Mouse (Mus musculus) myocyte (in vitro differentiated cells): Measurements from ENCODE around the gene Dhrs3. TPM values are rescaled to one million over a fixed set of nuclear protein-coding genes. Genes with fewer than 3 reads are reported as not detected.

Source experiments
- H3K27me3 ChIP-seq: one replicate; pipeline ENCODE4 v1.6.1; 2011; ENCODE audit not compliant: control insufficient read depth, insufficient read depth, insufficient read length
- H3K36me3 ChIP-seq: one replicate; pipeline ENCODE4 v1.6.1; 2011; ENCODE audit not compliant: control insufficient read depth, insufficient read depth
- H3K4me2 ChIP-seq: one replicate; pipeline ENCODE4 v1.6.1; 2011; ENCODE audit warnings: low read depth, control low read depth
- H3K4me3 ChIP-seq: one replicate; pipeline ENCODE4 v1.5.1; 2011; ENCODE audit warnings: mild to moderate bottlenecking, control low read depth, moderate library complexity
- H3K79me2 ChIP-seq: one replicate; pipeline ENCODE4 v1.6.1; 2011; ENCODE audit not compliant: control insufficient read depth, insufficient read depth
- H3ac ChIP-seq: one replicate; pipeline ENCODE4 v1.6.1; 2011; ENCODE audit not compliant: control insufficient read depth, insufficient read length
- CEBPB ChIP-seq: IDR thresholded peaks from 2 replicates; pipeline ENCODE4 v1.6.1; 2011; ENCODE audit warnings: mild to moderate bottlenecking, moderate library complexity; ENCODE audit not compliant: poor library complexity, insufficient read depth, severe bottlenecking
- E2F4 ChIP-seq: IDR thresholded peaks from one replicate; pipeline ENCODE4 v1.6.1; 2011; ENCODE audit warnings: mild to moderate bottlenecking, control low read depth, moderate library complexity; ENCODE audit not compliant: insufficient read depth
- MAX ChIP-seq: IDR thresholded peaks from one replicate; pipeline ENCODE4 v1.6.1; 2011; ENCODE audit warnings: low read depth, mild to moderate bottlenecking, control low read depth
- MYOD1 ChIP-seq, 3 experiments: IDR thresholded peaks; one replicate each; pipeline ENCODE4 v1.6.1; 2011; ENCODE audit warnings: control low read depth in 2 of 3, low read depth in 2 of 3, mild to moderate bottlenecking in 2 of 3, moderate library complexity in 1 of 3; ENCODE audit not compliant: insufficient read length in 2 of 3, control insufficient read depth in 1 of 3
- MYOG ChIP-seq, 3 experiments: IDR thresholded peaks; one replicate each; pipeline ENCODE4 v1.6.1; 2011; ENCODE audit warnings: control low read depth in 2 of 3, low read depth in 2 of 3, mild to moderate bottlenecking in 2 of 3; ENCODE audit not compliant: insufficient read length in 2 of 3, control insufficient read depth in 1 of 3, insufficient read depth in 1 of 3
- POLR2A ChIP-seq: IDR thresholded peaks from one replicate; pipeline ENCODE4 v1.6.1; 2011; ENCODE audit warnings: low read depth, mild to moderate bottlenecking, control low read depth, moderate library complexity; ENCODE audit not compliant: insufficient read length
- POLR2AphosphoS2 ChIP-seq: IDR thresholded peaks from one replicate; pipeline ENCODE4 v1.6.1; 2011; ENCODE audit warnings: low read depth, control low read depth; ENCODE audit not compliant: insufficient read length
- REST ChIP-seq: IDR thresholded peaks from one replicate; pipeline ENCODE4 v1.6.1; 2011; ENCODE audit warnings: mild to moderate bottlenecking, control low read depth, moderate library complexity; ENCODE audit not compliant: insufficient read depth, insufficient read length
- SRF ChIP-seq: IDR thresholded peaks from one replicate; pipeline ENCODE4 v1.6.1; 2011; ENCODE audit warnings: low read depth; ENCODE audit not compliant: control insufficient read depth, insufficient read length
- TCF12 ChIP-seq: IDR thresholded peaks from one replicate; pipeline ENCODE4 v1.6.1; 2011; ENCODE audit warnings: mild to moderate bottlenecking, control low read depth; ENCODE audit not compliant: poor library complexity, insufficient read depth, severe bottlenecking
- TCF3 ChIP-seq: IDR thresholded peaks from one replicate; pipeline ENCODE4 v1.6.1; 2011; ENCODE audit warnings: low read depth, control low read depth; ENCODE audit not compliant: insufficient read length
- USF1 ChIP-seq: IDR thresholded peaks from one replicate; pipeline ENCODE4 v1.6.1; 2011; ENCODE audit warnings: low read depth, mild to moderate bottlenecking, control low read depth, moderate library complexity
- polyA plus RNA-seq: library from polyadenylated mRNA; unstranded; fragments of >200 nt; fragmentation: generic; extraction: Trizol; gene quantifications from one replicate; pipeline ENCODE4 v1.2.1, GENCODE M21; 2012; ENCODE audit warnings: missing spikeins

Dhrs3 gene
- polyA plus RNA-seq, 1 experiment: 5.5 TPM

GRCm38 (mm10) chr4:144936563-144937154, 44.0 kb downstream of the Dhrs3 start:
- no peaks in the 10 kb centered on the region for H3K27me3 ChIP-seq
- H3K4me2 ChIP-seq: no peak overlapping the region
- H3K79me2 ChIP-seq: no peaks in the 10 kb centered on the region
- no peak for TF ChIP-seq TCF12
- no peak for TF ChIP-seq SRF
- no peak for TF ChIP-seq E2F4
- TF ChIP-seq TCF3: no peak
- TF ChIP-seq POLR2AphosphoS2: no peak
- TF ChIP-seq MYOG (IDR thresholded peaks at IDR 0.05; ENCODE audit: control insufficient read depth in 1 of 3, insufficient read depth in 1 of 3, insufficient read length in 2 of 3, low read depth in 2 of 3): no peak
- TF ChIP-seq POLR2A: no peak
- no peak overlapping the region for H3K4me3 ChIP-seq
- no peak overlapping the region for H3ac ChIP-seq
- H3K36me3 ChIP-seq: no peaks in the 10 kb centered on the region

- Histone ChIP-seq H3K36me3 (no peaks in the 10 kb centered on the region), H3K27me3 (no peaks in the 10 kb centered on the region), H3ac (no peak overlapping the region), H3K79me2 (no peaks in the 10 kb centered on the region), H3K4me3 (no peak overlapping the region), H3K4me2 (no peak overlapping the region)
- TF ChIP-seq REST (no peak), E2F4 (no peak), POLR2AphosphoS2 (no peak), USF1 (no peak), MYOD1 (IDR thresholded peaks at IDR 0.05; ENCODE audit: control insufficient read depth in 1 of 3, insufficient read length in 2 of 3, low read depth in 2 of 3) (no peak), SRF (no peak), TCF3 (no peak), TCF12 (no peak), MAX (no peak), CEBPB (no peak), MYOG (IDR thresholded peaks at IDR 0.05; ENCODE audit: control insufficient read depth in 1 of 3, insufficient read depth in 1 of 3, insufficient read length in 2 of 3, low read depth in 2 of 3) (no peak), POLR2A (no peak)
Observed at GRCm38 (mm10) chr4:144939847-144940411, 47.3 kb downstream of the Dhrs3 start.

- no peak overlapping the region for H3ac ChIP-seq
- no peaks in the 10 kb centered on the region for H3K27me3 ChIP-seq
- no peaks in the 10 kb centered on the region for H3K79me2 ChIP-seq
- no peaks in the 10 kb centered on the region for H3K36me3 ChIP-seq
- TF ChIP-seq MYOG (IDR thresholded peaks at IDR 0.05; ENCODE audit: control insufficient read depth in 1 of 3, insufficient read depth in 1 of 3, insufficient read length in 2 of 3, low read depth in 2 of 3) (no peak), POLR2AphosphoS2 (no peak), REST (no peak), CEBPB (no peak), MYOD1 (IDR thresholded peaks at IDR 0.05; ENCODE audit: control insufficient read depth in 1 of 3, insufficient read length in 2 of 3, low read depth in 2 of 3) (no peak), TCF12 (no peak), SRF (no peak), POLR2A (no peak), MAX (no peak), TCF3 (no peak), E2F4 (no peak), USF1 (no peak)
- H3K4me3 ChIP-seq: no peak overlapping the region
- no peak overlapping the region for H3K4me2 ChIP-seq
Observed at GRCm38 (mm10) chr4:144940796-144941462, 48.3 kb downstream of the Dhrs3 start.

GRCm38 (mm10) chr4:144942433-144942832, 49.8 kb downstream of the Dhrs3 start:
- no peaks in the 10 kb centered on the region for H3K79me2 ChIP-seq

More at GRCm38 (mm10) chr4:144942433-144942832, 49.8 kb downstream of the Dhrs3 start:
- no peaks in the 10 kb centered on the region for H3K36me3 ChIP-seq
- no peak for TF ChIP-seq E2F4
- no peak for TF ChIP-seq TCF12
- TF ChIP-seq POLR2AphosphoS2: no peak
- TF ChIP-seq MYOG (IDR thresholded peaks at IDR 0.05; ENCODE audit: control insufficient read depth in 1 of 3, insufficient read depth in 1 of 3, insufficient read length in 2 of 3, low read depth in 2 of 3): no peak
- no peak for TF ChIP-seq REST
- no peak for TF ChIP-seq POLR2A
- TF ChIP-seq SRF: no peak
- no peak for TF ChIP-seq TCF3
- H3K4me2 ChIP-seq: no peak overlapping the region
- no peak overlapping the region for H3ac ChIP-seq
- no peak overlapping the region for H3K4me3 ChIP-seq
- H3K27me3 ChIP-seq: no peaks in the 10 kb centered on the region
